In the genomic region with DNA sequence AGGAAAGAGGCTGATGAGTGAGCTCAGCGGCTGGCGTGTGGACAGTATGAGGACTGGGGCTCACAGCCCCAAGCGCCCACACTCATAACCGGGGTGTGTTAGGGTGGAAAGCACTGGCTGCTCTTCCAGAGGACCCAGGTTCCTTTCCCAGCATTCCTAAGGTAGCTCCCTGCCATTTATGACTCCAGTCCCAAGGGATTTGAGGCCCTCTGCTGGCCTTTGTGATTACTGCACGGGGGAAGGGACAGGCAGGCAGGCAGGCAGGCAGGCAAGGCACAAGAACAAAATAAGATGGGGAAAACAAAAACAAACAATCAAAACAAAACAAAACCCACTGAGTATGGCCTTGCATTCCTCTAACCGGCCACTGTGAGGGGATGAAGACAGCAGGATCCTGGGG, we compare ENCODE assay signal across 8 mouse cellular contexts.
A peak's percentile ranks its signal among the peaks of the same experiment; 100 is the strongest.
DNase-seq lines count a peak whose midpoint lies in the region; ATAC-seq lines count a peak whose summit lies in the region.

No protein-coding gene starts in this region.

- no peak overlapping the region for H3K4me2 ChIP-seq in midbrain, embryonic 12.5 days (replicated peaks)

- 72% methylated on average over 6 of the region's 6 CpGs for WGBS in midbrain, embryonic 12.5 days

- H3K4me1 ChIP-seq in midbrain, embryonic 12.5 days: peaks cover 20% of the 10 kb centered on the region; the same call in 1 of the 2 replicates

- no peak overlapping the region for H3K4me3 ChIP-seq in midbrain, embryonic 12.5 days

- H3K9ac ChIP-seq in midbrain, embryonic 12.5 days (replicated peaks): no peak overlapping the region

- no peaks in the 10 kb centered on the region for H3K9me3 ChIP-seq in midbrain, embryonic 12.5 days

- no peaks in the 10 kb centered on the region for H3K27me3 ChIP-seq in midbrain, embryonic 12.5 days

- H3K27ac ChIP-seq in midbrain, embryonic 12.5 days (replicated peaks): no peak overlapping the region

- peaks cover 17% of the 10 kb centered on the region for H3K36me3 ChIP-seq in midbrain, embryonic 12.5 days

- ATAC-seq in midbrain, embryonic 12.5 days (ENCODE audit: low FRiP score, low read depth): 0 out of 2 replicates have a peak, but pooled peaks have one; percentile 19
- no peak for ATAC-seq in monocyte, adult 5-6 weeks (replicated peaks; ENCODE audit: insufficient number of reproducible peaks, low FRiP score, low TSS enrichment, poor library complexity, severe bottlenecking)

- DNase-seq in adrenal gland, adult 18-20 months (ENCODE audit: low spot score in 2 of 2): peak; percentile 45 to 50
- no peak for DNase-seq in adrenal gland, adult 8-10 months
- DNase-seq in 3134 (ENCODE audit: extremely low read depth, insufficient read length, low spot score): peak; percentile 46
- DNase-seq in cerebellum, adult 8-10 months: peak; percentile 51
- peak; percentile 55 to 60 for DNase-seq in frontal cortex, postnatal 25 days (ENCODE audit: low spot score in 2 of 2)
- peak; percentile 73 for DNase-seq in kidney, postnatal 10 days
